Mouse (Mus musculus) liver, embryonic 14.5 days (tissue): Measurements from ENCODE around the gene Lsg1. TPM values are rescaled to one million over a fixed set of nuclear protein-coding genes. Genes with fewer than 3 reads are reported as not detected.

Source experiments
- ATAC-seq: fragments of 200-750 bp; cut with Nextera tagmentation; 2 replicates; pipeline ENCODE4 v1.8.0; 2017; ENCODE audit warnings: moderate number of reproducible peaks, mild to moderate bottlenecking, moderate library complexity; ENCODE audit not compliant: insufficient read depth
- DNase-seq, 3 experiments: peaks; one replicate each; pipeline ENCODE4 v3.0.0-alpha.2; 2012 to 2013; ENCODE audit warnings: low read depth in 3 of 3, low spot score in 3 of 3
- H3K27ac ChIP-seq: fragments of 300-500 bp; sonication (generic); 2 replicates; pipeline ENCODE4 v1.5.1; 2014; ENCODE audit warnings: moderate library complexity, mild to moderate bottlenecking, control low read depth, inconsistent platforms
- H3K27me3 ChIP-seq: fragments of 300-500 bp; sonication (generic); 2 replicates; pipeline ENCODE4 v1.6.1; 2014; ENCODE audit warnings: mild to moderate bottlenecking, low read length, moderate library complexity; ENCODE audit not compliant: control insufficient read depth, insufficient read depth
- H3K36me3 ChIP-seq: fragments of 300-500 bp; sonication (generic); replicated peaks from 2 replicates; pipeline ENCODE4 v1.6.1; 2014; ENCODE audit warnings: low read depth; ENCODE audit not compliant: control insufficient read depth, insufficient read depth
- H3K4me1 ChIP-seq, 2 experiments: fragments of 200-500 bp in 1 of 2; fragments of 300-500 bp in 1 of 2; sonication (generic) in 1 of 2; replicated peaks; 2 replicates each; pipeline ENCODE4 v1.6.1; 2012 to 2014; ENCODE audit warnings: antibody characterized with exemption in 1 of 2, inconsistent platforms in 1 of 2, low read length in 1 of 2; ENCODE audit not compliant: control insufficient read depth in 2 of 2, insufficient read depth in 2 of 2
- H3K4me2 ChIP-seq: fragments of 300-500 bp; sonication (generic); 2 replicates; pipeline ENCODE4 v1.6.1; 2014; ENCODE audit warnings: low read depth, mild to moderate bottlenecking, control low read depth, moderate library complexity
- H3K4me3 ChIP-seq, 2 experiments: fragments of 200-500 bp in 1 of 2; fragments of 300-500 bp in 1 of 2; sonication (generic) in 1 of 2; 2 replicates each; pipeline ENCODE4 v1.5.1; 2012 to 2014; ENCODE audit warnings: low read depth in 2 of 2, low read length in 2 of 2, mild to moderate bottlenecking in 2 of 2, control low read depth in 1 of 2, inconsistent platforms in 1 of 2, moderate library complexity in 1 of 2; ENCODE audit not compliant: insufficient read depth in 1 of 2
- H3K9ac ChIP-seq: fragments of 300-500 bp; sonication (generic); replicated peaks from 2 replicates; pipeline ENCODE4 v1.6.1; 2014; ENCODE audit warnings: mild to moderate bottlenecking, control low read depth, moderate library complexity
- H3K9me3 ChIP-seq: fragments of 300-500 bp; sonication (generic); 2 replicates; pipeline ENCODE4 v1.6.1; 2016; ENCODE audit warnings: low read length, mixed read lengths; ENCODE audit not compliant: control insufficient read depth
- CTCF ChIP-seq: IDR thresholded peaks from 2 replicates; pipeline ENCODE4 v1.5.1; 2016; ENCODE audit warnings: antibody characterized with exemption, low read depth, control low read depth
- EP300 ChIP-seq: IDR thresholded peaks from 2 replicates; pipeline ENCODE4 v1.6.1; 2016; ENCODE audit warnings: antibody characterized with exemption, low read depth
- WGBS: fragments of 180-500 bp; shearing (Covaris S2); extraction: QIAGEN DNeasy Blood & Tissue Kit; methylation state at CpG from one replicate; pipeline ENCODE4 v1.1.7; 2014; ENCODE audit not compliant: insufficient replicate concordance; 5-methylcytosine and 5-hydroxymethylcytosine counted together
- polyA plus RNA-seq, 2 experiments: library from polyadenylated mRNA; depleted of rRNA in 1 of 2; stranded (reverse) in 1 of 2; unstranded in 1 of 2; fragments of >200 nt; fragmentation: Nextera tagmentation in 1 of 2; extraction: Ambion mirVana in 1 of 2; gene quantifications; 2 replicates each; pipeline versions ENCODE4 v1.2.1 to v1.2.3; 2012 to 2014

The Lsg1 gene
- polyA plus RNA-seq, 2 experiments, result 12.3 to 28.2 TPM

DNA sequence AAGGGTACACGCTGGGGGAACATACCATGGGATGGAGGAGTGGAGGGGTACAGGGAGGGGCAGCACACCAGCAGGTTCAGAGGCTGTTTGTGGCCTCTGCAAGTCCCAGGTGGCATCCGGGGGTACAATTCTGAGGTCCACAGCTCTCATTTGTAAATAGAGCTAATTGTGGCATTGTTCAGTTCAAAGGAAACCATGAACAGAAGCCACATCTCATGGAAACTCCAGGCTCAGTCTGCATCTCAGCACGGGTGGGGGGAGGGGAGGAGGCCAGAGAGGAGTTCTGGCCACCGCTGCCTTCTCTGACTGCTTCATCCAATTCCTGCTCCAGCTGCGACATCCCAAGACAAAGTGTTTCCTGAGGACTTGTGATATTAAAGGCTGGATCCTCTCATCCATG lies 26.7 kb upstream of the Lsg1 start:
- TF ChIP-seq CTCF (no peak), EP300 (no peak)
- Histone ChIP-seq H3K27me3 (no peaks in the 10 kb centered on the region), H3K36me3 (no peaks in the 10 kb centered on the region), H3K4me1 (no peaks in the 10 kb centered on the region), H3K9me3 (no peaks in the 10 kb centered on the region), H3K4me3 (no peak overlapping the region), H3K9ac (no peak overlapping the region), H3K27ac (no peak overlapping the region), H3K4me2 (no peak overlapping the region)
- ATAC-seq (no peak), DNase-seq (no peak)
- 33% methylated on average over 5 of the region's 5 CpGs for WGBS

DNA sequence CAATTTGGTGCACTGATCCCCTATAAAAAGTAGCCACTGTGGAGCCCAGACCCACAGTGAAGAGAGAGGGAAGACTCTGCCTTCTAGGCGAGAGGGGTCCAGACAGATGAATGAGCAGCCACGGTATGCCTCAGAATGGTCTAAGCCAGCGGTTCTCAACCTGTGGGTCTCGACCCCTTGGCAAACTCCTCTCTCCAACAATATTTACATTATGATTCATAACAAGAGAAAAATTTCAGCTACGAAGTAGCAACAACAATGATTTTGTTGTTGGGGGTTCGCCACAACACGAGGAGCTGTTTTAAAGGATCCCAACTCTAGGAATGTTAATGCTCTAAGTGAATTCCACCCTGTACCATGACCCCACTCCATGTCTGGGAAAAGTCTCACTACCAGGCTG lies 25.7 kb upstream of the Lsg1 start:
- TF ChIP-seq CTCF (no peak), EP300 (no peak)
- no peak overlapping the region for H3K4me2 ChIP-seq
- no peaks in the 10 kb centered on the region for H3K9me3 ChIP-seq
- no peaks in the 10 kb centered on the region for H3K27me3 ChIP-seq
- 61% methylated on average over 7 of the region's 7 CpGs for WGBS
- DNase-seq (no peak), ATAC-seq (no peak)
- H3K4me1 ChIP-seq, result no peaks in the 10 kb centered on the region
- no peak overlapping the region for H3K27ac ChIP-seq
- H3K36me3 ChIP-seq, result no peaks in the 10 kb centered on the region
- H3K4me3 ChIP-seq, result no peak overlapping the region
- no peak overlapping the region for H3K9ac ChIP-seq

DNA sequence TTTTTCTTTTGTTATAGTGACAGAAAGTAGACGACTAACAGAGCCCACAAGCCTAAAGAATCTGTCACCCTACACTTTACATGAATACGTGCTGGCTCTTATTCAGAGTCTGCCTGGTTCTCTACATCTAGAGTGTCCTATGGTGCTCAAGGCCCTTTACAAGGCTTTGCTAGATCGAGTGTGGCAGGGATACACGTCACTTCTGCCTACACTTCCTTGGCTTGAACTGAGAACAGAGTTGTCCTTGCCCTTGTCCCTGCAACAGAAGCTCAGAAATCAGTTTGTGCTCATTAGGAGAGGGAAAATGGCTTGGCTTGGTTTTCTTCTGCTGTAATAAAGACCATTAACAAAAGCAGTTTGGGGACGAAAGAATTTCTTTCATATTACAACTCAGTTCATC lies 23.9 kb upstream of the Lsg1 start:
- no peak overlapping the region for H3K9ac ChIP-seq
- H3K27ac ChIP-seq, result no peak overlapping the region
- TF ChIP-seq CTCF, result no peak
- no peak for TF ChIP-seq EP300
- DNase-seq (no peak), ATAC-seq (no peak)
- H3K9me3 ChIP-seq, result no peaks in the 10 kb centered on the region
- H3K27me3 ChIP-seq, result no peaks in the 10 kb centered on the region
- no peak overlapping the region for H3K4me3 ChIP-seq
- H3K36me3 ChIP-seq, result no peaks in the 10 kb centered on the region
- no peak overlapping the region for H3K4me2 ChIP-seq
- no peaks in the 10 kb centered on the region for H3K4me1 ChIP-seq
- WGBS, result 51% methylated on average over 5 of the region's 5 CpGs

DNA sequence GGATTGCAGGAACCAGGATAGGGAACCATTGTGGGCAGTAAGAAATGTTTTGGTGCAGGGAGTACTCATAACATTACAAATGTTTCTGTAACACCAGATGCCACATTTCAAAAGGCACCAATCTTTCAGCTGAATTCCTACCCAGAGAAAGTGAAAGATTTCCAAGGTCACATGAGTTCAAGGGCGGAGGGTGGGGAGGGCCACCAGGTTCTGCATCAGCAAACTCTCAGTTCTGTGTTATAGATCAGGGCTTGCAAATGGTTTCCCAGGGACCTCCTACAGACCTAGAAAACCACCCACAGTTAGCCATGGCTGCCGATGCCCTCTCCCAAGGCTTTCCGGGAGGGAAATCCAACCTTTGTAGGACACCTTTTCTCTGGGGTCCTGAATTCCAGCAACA lies 20.5 kb upstream of the Lsg1 start:
- ATAC-seq (no peak), DNase-seq (no peak)
- Histone ChIP-seq H3K9me3 (no peaks in the 10 kb centered on the region), H3K4me1 (peaks cover 0 to 3% of the 10 kb centered on the region in 2 experiments; a peak in 1 of 4 replicates), H3K27ac (no peak overlapping the region), H3K9ac (no peak overlapping the region), H3K36me3 (no peaks in the 10 kb centered on the region), H3K4me3 (no peak overlapping the region), H3K4me2 (no peak overlapping the region), H3K27me3 (no peaks in the 10 kb centered on the region)
- 70% methylated on average over 3 of the region's 3 CpGs for WGBS
- TF ChIP-seq CTCF, result no peak
- no peak for TF ChIP-seq EP300

DNA sequence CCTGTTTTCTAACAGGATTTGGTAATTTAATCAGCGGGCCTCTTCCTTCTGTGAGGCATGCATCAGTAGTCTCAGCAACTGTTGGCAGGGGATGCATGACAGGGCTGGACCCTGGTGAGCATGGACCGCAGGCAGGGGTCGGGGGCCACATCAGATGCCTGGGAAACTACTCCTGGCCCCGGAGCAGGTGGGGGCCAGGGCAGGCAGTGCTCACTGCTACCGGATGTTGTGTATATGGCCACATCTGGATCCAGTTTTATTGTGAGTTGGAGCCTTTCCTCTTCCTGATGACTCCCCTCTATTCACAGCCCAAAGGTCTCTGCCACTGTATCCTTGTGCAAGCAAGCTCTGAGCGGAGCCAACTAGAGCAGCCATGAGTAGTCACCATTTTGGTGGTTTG lies 18.1 kb upstream of the Lsg1 start:
- peaks cover 15% of the 10 kb centered on the region for H3K27me3 ChIP-seq
- H3K4me3 ChIP-seq, result no peak overlapping the region
- no peak for ATAC-seq
- H3K9ac ChIP-seq, result no peak overlapping the region
- H3K27ac ChIP-seq, result no peak overlapping the region
- WGBS, result 71% methylated on average over 6 of the region's 6 CpGs
- no peaks in the 10 kb centered on the region for H3K36me3 ChIP-seq
- no peak overlapping the region for H3K4me2 ChIP-seq
- DNase-seq, result no peak
- H3K9me3 ChIP-seq, result no peaks in the 10 kb centered on the region
- TF ChIP-seq EP300, result no peak
- no peak for TF ChIP-seq CTCF
- peaks cover 0 to 5% of the 10 kb centered on the region in 2 experiments; a peak in 1 of 4 replicates for H3K4me1 ChIP-seq

DNA sequence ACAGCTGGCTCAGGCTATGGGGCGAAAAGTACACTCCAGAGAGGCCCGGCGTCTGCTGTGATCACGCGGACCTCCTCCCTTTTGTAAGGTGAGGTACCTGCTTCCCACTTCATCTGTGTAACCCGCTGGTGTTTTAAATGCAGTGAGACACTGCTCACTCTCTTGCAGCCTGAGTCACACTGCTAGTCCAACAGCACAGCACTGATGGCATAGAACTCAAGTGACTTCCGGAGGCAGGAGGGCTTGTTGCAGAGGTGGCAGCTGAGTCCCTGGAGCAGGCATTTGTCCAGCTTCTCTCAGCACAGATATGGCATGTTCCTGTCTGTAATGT lies 17.4 kb upstream of the Lsg1 start:
- no peak overlapping the region for H3K27ac ChIP-seq
- no peak overlapping the region for H3K9ac ChIP-seq
- H3K4me3 ChIP-seq, result no peak overlapping the region
- no peak overlapping the region for H3K4me2 ChIP-seq
- 70% methylated on average over 7 of the region's 7 CpGs for WGBS
- TF ChIP-seq CTCF, result no peak
- TF ChIP-seq EP300, result no peak
- no peak for DNase-seq
- H3K36me3 ChIP-seq, result no peaks in the 10 kb centered on the region
- no peak for ATAC-seq
- H3K27me3 ChIP-seq, result peaks cover 23% of the 10 kb centered on the region
- peaks cover 0 to 5% of the 10 kb centered on the region in 2 experiments; a peak in 1 of 4 replicates for H3K4me1 ChIP-seq
- no peaks in the 10 kb centered on the region for H3K9me3 ChIP-seq
